Mouse (Mus musculus) gastrocnemius, postnatal 36 days (tissue): ENCODE measurements around the gene Pcsk2. TPM values are rescaled to one million over a fixed set of nuclear protein-coding genes. Genes with fewer than 3 reads are reported as not detected.

Experiments used
- DNase-seq, 2 experiments: peaks; one replicate each; pipeline ENCODE4 v3.0.0; 2022
- intact Hi-C: fragments of 180-260 bp; cut with DNase I; formaldehyde crosslinking; loops from one replicate; pipeline ENCODE4 v1.15.1; 2025
- total RNA-seq, 2 experiments: library from RNA; stranded (reverse); gene quantifications; 2 replicates each; pipeline ENCODE4 v1.2.3; 2021

Gene Pcsk2
- total RNA-seq, 2 experiments from 2014 or later, result not detected

DNA sequence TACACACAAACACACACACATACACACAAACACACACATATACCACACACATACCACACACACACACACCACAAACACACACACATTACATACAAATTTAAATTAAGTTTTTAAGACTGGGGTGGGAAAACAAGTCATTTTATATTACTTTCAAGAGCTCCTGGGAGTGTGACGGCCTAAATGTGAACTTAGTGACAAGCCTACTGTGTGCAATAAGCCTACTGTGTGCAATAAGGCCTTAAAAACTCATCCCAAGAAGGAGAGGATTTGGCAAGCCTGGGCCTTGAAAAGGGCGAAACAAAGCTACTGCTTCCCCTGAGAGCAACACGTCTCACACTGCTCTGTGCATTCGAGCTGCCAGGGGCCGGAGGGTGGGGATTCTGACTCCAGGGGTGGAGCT, 286.8 kb downstream of the Pcsk2 start:
- intact Hi-C loops, result loop anchor here (10.0 kb wide), 2 partner anchors 382 to 622 kb away; no protein-coding TSS in a partner anchor
- DNase-seq, result no peak

DNA sequence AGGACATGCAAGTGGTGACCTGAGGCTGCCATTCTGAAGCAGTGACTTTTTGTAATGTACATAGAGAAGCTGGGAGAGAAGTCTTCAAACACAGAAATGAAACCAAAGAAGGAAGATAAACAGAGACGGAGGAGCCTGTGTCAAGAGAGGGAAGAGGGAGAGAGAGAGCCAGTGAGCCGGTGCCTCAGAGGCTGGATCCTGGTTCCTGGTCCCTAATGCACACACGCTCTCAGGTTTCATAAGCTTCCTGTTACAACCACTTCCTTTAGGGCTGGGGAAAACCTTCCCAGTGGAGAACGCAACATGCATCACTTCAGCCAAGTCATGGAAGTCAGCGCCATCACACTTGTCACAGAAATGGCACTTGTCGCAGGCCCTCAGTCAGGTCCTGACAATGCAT, 288.1 kb downstream of the Pcsk2 start:
- intact Hi-C loops, result loop anchor here (10.0 kb wide), 2 partner anchors 381 to 621 kb away; no protein-coding TSS in a partner anchor
- no peak for DNase-seq

DNA sequence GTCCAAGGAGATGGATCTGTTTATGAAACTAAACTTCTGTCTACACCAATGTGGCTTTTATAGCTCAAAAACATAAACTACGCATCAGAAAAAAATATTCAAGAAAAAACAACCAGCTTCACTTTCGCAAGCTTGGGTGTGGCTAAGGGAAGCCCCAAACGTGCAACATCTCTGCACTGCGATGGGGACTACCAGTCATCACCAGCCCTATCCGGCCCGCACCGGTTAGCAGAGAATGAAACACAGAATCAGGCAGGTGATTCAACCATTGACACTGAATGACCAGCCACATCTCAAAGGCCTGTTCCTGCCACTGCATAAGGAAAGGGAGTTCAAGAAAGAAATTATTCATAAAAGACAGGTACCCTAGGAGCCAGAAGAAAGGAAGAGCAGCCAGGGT, 289.9 kb downstream of the Pcsk2 start:
- no peak for DNase-seq
- intact Hi-C loops, result loop anchor here (5.0 to 10.0 kb wide), 3 partner anchors 379 to 619 kb away; no protein-coding TSS in a partner anchor

DNA sequence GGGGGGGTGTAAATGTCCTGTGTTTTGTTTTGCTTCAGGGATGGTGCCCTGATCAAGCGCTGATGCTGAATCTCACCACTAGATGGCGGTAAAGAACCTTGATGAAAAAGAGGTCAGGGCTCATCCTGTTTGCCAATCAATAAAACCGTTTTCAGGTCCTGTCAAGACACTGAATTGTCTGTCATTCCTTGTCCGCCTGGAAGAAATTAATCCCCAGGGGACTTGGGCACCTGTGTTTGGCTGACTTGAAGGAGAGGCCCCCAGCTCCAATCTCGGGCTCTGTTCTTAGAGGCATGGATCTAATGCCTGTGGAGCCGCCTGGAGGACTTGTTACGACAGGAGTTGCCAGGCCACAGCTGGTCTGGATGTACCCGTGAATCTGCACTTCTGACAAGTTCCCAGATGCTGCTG, 291.3 kb downstream of the Pcsk2 start:
- DNase-seq, result peak; percentile 46 to 58
- intact Hi-C loops, result loop anchor here (5.0 to 10.0 kb wide), 3 partner anchors 378 to 618 kb away; no protein-coding TSS in a partner anchor

DNA sequence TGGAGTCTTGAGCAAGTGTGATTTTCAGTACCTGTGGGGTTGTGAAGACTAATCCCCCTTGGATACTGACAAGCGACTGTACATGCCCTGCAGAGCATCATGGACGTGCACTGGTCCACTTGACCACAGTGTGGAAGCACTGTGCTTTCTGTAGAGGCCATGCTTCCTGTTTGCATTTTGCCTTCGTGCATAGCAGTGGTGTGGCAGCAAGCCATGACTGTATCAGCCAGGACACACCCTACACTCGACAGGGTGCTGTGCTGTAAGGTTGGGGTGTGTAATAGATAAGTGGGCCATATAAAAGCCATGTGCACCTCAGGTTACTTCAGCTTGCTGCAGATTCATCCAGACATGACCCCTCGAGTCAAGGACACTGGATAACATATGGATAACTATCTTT, 292.7 kb downstream of the Pcsk2 start:
- intact Hi-C loops, result loop anchor here (2.0 to 10.0 kb wide), 4 partner anchors 136 to 616 kb away; no protein-coding TSS in a partner anchor
- no peak for DNase-seq

DNA sequence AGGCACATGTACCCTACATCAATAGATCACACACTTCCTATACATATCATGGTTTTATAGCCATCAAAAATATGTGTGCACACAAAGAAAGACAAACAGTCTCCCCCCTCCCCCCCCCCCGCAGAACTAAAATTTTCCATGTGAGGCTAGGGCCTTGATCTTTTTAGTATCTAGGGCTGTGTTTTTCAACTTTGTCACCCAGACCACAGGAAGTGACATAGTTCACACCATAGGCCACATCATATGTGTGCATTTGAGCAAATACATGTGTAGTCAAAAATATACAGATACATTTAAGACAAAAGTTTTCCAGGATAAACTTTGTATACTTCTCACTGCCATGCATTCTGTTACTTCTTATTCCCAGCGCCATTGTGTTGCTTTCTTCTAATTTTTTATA, 293.5 kb downstream of the Pcsk2 start:
- intact Hi-C loops, result loop anchor here (2.0 to 10.0 kb wide), 4 partner anchors 135 to 615 kb away; no protein-coding TSS in a partner anchor

DNA sequence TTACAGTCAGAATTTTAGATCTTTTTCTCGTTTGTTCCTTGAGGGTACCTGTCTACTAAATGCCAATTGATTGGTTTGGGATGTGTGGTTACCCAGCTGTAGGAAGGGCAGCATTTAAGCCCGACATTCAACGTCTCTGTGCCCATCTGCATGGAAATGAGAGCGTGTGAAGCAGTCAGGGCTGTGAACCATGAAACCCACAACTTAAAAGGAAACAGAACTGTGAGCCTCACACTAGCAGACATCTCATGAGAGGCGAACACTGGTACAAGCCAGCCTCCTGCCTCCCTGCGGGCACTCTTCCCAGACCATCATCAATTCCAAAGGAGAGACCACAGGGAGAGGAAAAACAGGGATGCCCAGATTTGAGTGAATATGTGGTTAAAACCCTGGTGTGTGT, 294.9 kb downstream of the Pcsk2 start:
- no peak for DNase-seq
- intact Hi-C loops, result no loop called here

More for the DNA sequence above, 293.5 kb downstream of the Pcsk2 start:
- no peak for DNase-seq

DNA sequence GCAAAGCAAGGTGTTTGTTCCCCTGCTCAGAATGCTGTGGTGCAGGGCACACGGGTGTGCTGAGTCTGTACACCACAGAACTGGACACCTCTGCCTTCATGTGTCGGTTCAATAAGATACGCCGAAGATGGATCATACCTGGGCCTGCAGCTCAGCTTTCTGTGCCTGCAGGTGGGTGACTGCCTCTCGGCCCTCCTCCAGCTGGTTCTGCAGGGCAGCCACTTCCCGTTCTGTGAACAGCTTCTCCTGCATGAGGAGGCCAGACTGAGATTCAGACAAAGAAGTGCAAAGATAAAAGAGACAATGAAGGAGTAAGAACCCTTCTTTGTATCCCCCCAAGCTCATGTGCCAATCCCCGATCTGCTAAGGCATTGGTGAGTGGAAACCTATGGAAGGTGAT, 295.6 kb downstream of the Pcsk2 start:
- intact Hi-C loops, result no loop called here
- no peak for DNase-seq

DNA sequence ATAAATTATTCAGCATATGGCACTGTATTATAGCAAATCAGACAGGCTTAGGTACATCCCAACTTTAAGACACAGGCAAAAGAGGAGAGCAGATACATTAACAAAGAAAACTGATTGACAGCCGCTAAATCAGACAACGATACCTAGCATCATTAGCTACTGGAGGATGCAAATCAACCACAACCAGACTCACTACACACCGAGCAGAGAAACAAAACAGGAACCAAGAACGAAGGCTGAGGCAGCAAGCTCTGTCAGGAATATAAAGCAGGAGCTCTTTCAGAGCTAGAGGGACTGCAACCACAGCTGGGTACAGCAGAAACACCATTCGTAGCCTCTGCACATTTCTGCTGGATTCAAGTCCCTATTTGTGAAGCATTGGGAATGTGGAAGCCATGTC, 298.8 kb downstream of the Pcsk2 start:
- DNase-seq, result no peak
- intact Hi-C loops, result no loop called here

DNA sequence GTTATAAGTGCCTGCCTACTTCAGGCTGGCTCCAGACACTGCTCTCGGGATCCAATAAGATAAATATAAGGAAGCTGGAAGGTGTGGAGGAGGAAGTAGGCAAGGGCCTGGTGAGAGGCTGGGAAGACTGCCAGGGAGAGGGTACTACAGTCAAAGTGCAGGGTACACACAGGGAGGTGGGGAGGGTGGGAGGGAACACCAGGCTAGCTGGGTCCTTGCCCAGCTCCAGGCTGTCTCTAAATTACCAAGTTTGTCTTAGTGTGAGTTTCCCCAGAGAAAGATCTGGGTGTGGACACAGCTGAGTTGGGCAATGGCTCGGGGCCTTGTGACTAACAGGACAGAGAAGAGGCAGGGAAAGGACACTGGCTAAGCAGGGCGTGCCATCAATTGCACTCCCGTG, 300.8 kb downstream of the Pcsk2 start:
- intact Hi-C loops, result no loop called here

DNA sequence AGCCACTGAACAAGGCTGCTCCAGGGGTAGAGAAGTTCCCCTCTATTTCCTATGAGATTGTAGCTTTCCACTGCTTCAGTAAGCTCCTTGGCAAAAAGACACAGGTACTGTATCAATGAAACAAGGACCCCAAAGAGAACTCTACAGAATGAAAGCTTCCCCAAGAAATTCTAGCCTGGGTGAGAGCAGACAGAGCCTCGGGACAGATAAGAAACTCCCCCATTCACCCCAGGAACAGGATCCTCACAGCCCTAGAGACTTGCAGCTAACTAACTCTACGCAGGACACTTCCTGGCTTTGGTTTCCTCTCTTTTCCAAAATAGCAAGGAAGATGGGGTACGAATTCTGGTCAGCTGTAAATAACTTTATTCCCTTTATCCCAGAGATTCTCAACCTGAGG, 301.3 kb downstream of the Pcsk2 start:
- intact Hi-C loops, result no loop called here
- no peak for DNase-seq

More for the DNA sequence above, 300.8 kb downstream of the Pcsk2 start:
- peak; percentile 27 to 46 for DNase-seq

DNA sequence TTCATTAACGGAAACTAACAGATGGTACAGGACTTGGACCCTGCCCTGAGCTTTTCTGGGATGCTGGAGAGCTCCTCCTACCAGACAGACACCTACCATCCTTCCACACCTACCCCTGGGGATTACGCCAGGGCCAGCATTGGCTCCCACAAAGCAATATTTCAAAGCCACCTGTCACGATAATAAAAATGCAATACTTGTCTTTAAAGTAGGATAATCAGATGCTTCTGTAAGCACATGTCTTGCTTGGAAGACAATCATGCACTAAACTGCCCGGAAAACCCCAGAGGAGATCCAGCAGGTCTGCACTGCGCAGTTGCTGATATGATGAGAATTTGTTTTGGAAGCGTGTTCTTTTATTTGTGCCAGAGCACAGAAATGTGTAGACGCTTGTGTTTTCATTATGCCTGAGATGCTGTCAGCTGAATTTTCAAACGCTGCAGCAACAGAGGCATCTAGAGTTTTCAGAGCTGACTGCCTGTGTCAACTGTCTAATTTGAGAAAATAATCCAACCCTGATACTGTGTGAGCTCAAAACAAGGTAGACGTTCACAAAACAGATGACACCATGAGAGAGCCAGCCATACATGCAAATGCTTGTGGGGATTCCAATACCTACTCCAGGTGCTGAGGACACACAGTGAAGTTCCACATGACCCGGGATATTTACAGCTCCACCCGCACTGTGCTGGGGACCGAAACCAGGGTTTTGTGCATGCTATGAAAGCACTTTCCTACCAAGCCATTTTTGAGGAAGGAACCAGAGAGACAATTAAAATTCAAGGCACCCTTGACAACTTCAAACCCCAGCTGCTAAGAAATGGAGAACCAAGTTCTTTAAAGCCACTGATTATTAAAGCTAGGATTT, 305.6 kb downstream of the Pcsk2 start:
- intact Hi-C loops, result no loop called here
- DNase-seq, result no peak

DNA sequence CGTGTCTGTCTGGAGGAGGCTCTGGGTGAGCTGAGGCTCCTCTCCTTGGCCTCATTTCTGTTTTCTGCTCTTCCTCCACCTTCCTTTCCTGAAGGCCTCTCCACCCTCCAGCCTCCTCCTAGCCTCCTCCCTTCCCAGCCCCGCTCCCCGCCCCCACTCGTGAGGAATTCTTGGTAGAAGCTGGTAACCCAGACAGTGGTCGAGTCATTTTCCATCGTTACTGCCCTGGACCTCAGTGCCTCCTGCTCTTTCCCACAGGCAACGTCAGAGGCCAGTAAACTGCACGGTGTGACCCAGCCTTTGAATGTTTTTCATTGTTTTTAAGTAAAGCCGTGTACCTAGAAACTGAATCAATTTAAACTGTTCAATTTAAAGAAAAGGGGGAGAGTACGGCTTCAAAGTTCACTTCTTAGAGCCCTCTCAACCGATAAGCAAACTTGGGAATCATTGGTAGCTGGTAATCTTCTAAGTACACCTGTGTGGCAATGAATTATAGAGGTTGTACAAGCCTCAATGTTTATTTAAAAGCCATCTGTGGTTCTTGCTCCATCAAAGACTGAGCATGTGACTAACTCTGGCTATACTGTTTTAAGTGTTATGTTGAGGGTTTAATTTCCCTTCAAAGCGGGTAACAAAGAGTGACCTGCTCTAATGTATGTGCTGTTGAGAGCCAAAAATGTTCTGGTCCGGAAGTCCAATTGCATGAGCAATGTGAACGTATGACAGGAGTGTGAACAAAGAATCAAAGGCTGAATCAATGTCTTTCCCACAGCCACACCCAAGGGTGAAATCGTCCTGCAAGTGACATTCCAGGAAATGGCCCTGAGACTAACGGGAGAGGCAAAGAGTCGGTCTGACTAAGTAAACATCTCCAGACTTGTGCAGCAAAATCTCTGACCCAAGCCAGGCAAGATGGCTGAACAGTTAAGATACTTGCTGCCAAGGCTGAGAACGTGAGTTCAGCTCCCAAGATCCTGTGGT, 306.6 kb downstream of the Pcsk2 start:
- no peak for DNase-seq
- intact Hi-C loops, result no loop called here

DNA sequence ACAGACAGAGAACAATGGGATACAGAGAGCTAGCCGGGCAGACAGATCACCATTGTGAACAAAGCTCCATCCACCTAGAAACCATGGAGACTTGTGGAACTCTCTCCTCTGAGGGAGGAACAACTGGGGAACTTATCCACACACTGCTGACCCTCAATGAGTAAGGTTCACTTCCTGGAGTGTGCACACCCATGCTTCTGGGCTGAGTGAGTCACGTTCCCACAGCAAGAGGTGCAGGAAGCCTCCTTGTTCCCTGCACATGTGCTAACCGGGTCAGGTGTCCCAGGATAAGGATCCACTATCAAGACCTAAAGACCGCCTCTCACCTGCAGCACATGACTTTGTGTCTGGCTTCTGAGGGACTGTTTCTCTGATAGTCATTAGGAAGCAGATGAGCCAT, 307.5 kb downstream of the Pcsk2 start:
- no peak for DNase-seq
- intact Hi-C loops, result no loop called here

DNA sequence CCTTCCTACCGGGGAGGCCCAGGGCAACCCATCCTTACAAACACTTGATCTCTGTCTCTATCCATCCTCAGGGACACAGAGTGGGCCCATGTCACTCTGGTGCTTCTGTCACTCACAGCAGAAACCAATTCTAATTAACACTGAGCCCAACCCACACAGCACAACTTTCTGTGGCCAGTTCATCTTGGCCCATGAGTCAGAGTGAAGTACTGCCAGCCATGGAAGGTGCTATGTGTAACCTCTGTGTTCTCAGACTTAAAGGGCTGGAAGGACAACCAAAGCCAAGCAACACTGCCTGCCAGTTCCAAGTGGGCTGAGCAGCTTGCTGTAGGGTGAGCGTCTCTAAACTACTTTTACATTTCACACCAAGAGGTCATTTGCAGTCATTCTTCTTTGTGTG, 313.2 kb downstream of the Pcsk2 start:
- intact Hi-C loops, result no loop called here
- DNase-seq, result no peak

DNA sequence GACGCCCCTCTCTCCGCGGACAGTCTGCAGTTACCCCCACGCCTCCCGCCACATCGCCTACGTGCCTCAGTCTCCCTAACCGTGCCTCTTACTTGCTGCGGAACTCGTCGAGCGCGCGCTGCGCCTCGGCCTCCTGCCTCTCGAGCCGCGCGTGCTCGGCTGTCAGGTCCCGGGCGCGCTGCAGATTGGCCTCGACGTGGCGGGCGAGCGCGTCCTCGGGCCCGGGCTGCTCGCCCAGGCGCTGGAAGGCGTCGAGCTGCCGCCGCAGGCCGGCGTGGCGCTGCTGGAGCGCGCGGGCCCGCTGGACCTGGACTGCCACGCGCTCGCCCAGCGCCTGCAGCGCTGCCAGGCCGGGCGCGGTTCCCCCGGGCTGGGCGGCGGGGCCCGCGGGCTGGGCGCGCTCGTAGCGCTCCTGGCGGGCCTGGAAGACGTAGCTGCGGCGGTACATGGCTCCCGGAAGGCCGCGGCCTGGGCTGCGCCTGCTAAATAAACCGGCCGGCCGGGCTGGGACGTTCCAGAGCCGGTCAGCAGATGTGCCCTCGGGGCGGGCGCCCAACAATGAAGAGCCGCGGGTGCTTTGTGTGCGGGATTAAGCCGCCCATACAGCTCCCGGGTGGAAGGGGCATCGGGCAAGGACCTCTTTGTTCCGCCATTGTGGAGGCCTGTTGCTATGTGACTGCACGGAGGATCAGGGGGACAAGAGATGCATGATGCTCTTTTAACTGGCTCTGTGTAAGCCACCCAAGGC, 316.7 kb downstream of the Pcsk2 start, which contains the start of gene Bfsp1:
Bfsp1 (minus strand) TSS at position 690 of the 748 bp plus-strand sequence.
- DNase-seq, result peak; percentile 38 to 58
- intact Hi-C loops, result no loop called here

DNA sequence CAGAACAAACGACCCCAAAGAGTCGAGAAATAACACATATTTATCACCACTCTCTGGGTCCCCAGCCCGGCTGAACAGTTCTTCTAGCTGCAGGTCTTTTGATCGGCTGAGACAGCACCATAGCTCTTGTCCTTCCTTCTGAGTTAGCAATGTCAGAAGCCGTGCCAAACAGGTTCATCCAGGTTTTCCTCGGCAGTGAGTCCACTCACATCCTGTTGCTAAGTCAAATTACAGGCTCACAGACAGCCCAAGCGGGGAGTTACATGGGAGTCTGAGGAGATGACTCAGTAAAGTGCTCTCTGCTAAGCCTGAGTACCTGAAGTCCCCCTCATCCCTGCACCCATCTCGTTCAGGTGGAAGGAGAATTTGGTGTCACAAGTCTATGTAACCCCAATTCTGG, 318.6 kb downstream of the Pcsk2 start:
- intact Hi-C loops, result no loop called here
- DNase-seq, result no peak
